Mouse (Mus musculus) olfactory bulb, adult 2 months (tissue): ENCODE results near the gene Pacsin3.

ENCODE experiments used
- CTCF ChIP-seq: fragments of 200-500 bp; IDR thresholded peaks from 2 replicates; pipeline ENCODE4 v1.5.1; 2012; ENCODE audit warnings: low read depth, mild to moderate bottlenecking, low read length, moderate library complexity; ENCODE audit not compliant: insufficient read depth
- POLR2A ChIP-seq: fragments of 200-500 bp; IDR thresholded peaks from 2 replicates; pipeline ENCODE4 v1.6.1; 2012; ENCODE audit warnings: mild to moderate bottlenecking, low read depth, low read length, moderate library complexity; ENCODE audit not compliant: insufficient read depth

DNA sequence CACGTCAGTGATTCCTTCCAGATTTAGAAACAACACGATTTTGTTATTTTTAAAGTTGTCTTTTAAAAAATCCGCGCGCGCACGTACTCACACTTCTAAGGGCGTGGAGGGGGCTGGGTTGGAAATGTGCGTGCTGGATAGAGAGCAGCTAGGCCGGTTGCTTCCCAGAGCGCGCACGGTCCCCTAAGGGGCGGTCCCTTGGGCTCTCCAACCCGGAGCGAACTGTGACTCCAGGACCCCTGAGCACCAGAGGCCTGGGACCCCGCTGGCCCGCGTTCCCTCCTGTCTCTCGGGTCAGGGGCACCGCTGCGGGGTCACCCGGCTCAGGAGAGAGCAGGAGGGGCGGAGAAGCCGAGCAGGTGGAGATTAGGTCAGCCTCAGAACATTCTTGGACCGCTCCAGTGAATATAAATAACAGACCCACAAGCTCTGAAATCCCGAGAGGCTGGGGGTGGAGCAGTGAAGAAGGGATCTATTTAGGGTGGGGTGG lies at the start of gene Pacsin3:
- no peak for TF ChIP-seq POLR2A
- no peak for TF ChIP-seq CTCF
